Mouse (Mus musculus): ENCODE data around the gene Gm8206. TPM values are rescaled to one million over a fixed set of nuclear protein-coding genes. Genes with fewer than 3 reads are reported as not detected.
"Not testable (repeated sequence)": the region's sequence is repeated elsewhere in the genome, so short reads cannot be mapped to it uniquely, and the experiment has no call there.

Gm8206 gene
- polyA plus RNA-seq (2014; fragmentation: Nextera tagmentation; extraction: Ambion mirVana): 7.0 and 7.1 TPM in 2 replicates

DNA sequence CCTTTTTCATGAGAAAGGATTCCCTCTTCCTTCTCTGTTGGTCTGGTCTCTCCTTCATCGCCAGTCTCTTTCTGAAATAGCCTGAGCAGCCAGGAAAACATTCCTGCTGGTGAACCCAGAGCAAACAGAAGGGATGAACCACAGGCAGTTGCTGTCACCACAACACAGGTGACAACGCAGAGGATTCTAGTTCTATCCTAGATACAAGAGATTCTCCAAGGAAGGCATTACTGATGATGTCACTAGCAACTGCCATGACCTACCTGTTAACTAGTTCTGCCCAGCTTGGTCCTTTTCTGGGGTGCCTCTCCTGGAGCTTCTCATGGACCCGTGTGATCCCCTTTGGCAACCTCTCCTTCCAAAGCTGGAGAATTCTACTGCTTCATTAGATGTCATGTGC is at the start of gene Gm8206:
TSS of gene Gm8206 (minus strand) at position 101 of the 400 bp plus-strand sequence.
- H3K4me1 ChIP-seq (ENCODE audit: control insufficient read depth, insufficient read depth, low read length); H3K27ac ChIP-seq (replicated peaks; ENCODE audit: low read depth, low read length); DNase-seq; H3K4me3 ChIP-seq (replicated peaks; ENCODE audit: low read depth, low read length); H3K36me3 ChIP-seq (ENCODE audit: control insufficient read depth, insufficient read depth, low read length); H3K9me3 ChIP-seq (ENCODE audit: control insufficient read depth, low read length); ATAC-seq (ENCODE audit: low FRiP score, low TSS enrichment); H3K4me2 ChIP-seq (ENCODE audit: low read length); H3K27me3 ChIP-seq (ENCODE audit: control insufficient read depth, insufficient read depth, low read length); H3K9ac ChIP-seq (replicated peaks; ENCODE audit: low read length): not testable (repeated sequence)
- 87% methylated on average over 2 of the region's 3 CpGs for WGBS

DNA sequence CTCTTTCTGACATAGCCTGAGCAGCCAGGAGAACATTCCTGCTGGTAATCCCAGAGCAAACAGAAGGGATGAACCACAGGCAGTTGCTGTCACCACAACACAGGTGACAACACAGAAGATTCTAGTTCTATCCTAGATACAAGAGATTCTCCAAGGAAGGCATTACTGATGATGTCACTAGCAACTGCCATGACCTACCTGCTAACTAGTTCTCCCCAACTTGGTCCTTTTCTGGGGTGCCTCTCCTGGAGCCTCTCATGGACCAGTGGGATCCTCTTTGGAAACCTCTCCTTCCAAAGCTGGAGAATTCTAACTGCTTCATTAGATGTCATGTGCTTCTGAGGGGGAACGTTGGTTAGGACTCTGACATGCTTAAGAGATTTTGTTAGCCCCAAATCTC is 32.0 kb upstream of the Gm8206 start, which contains the start of gene Gm3476:
TSS of gene Gm3476 (minus strand) at position 101 of the 400 bp plus-strand sequence.
- no CpG with 5 or more reads among the region's 1 CpGs for WGBS
- DNase-seq; H3K4me3 ChIP-seq (replicated peaks; ENCODE audit: low read depth, low read length); H3K27ac ChIP-seq (replicated peaks; ENCODE audit: low read depth, low read length); H3K36me3 ChIP-seq (ENCODE audit: control insufficient read depth, insufficient read depth, low read length); H3K9me3 ChIP-seq (ENCODE audit: control insufficient read depth, low read length); H3K9ac ChIP-seq (replicated peaks; ENCODE audit: low read length); H3K4me2 ChIP-seq (ENCODE audit: low read length); H3K4me1 ChIP-seq (ENCODE audit: control insufficient read depth, insufficient read depth, low read length); H3K27me3 ChIP-seq (ENCODE audit: control insufficient read depth, insufficient read depth, low read length); ATAC-seq (ENCODE audit: low FRiP score, low TSS enrichment): not testable (repeated sequence)

DNA sequence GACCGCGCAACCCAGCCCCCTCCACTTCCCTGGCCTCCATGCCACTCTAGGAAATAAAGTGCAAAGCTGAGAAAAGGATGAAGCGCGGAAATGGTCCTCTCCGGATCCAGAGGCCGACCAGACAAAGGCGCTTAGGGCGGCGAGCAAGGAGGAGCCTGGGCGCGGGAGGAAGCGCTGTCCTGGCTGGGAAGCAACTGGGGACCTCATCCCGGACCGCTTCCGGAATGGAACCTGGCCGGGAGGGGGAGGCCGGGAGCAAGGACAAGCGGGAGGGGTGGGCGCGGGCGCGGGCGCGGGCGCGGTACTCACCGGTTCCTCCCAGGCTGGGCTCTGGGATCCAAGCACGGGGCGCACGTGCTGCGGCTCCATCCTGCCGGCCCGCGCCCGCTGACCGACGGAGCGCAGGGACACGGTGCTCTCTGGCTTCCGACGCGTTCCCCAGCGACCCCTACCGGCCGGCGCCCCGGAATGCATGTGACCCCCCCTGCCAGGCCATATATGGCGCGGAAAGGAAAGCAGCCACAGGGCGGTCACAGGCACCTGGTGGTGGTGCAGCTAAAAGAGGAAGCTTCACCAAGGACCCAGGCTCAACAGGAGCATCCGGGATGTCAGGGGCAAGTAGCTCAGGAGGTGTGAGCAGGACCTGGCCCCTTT is 14.7 kb upstream of the Gm8206 start, which contains the start of gene Gm3468:
TSS of gene Gm3468 (minus strand) at position 394 of the 654 bp plus-strand sequence.
- peak; percentile 84 for DNase-seq
- Histone ChIP-seq H3K9ac (replicated peaks; ENCODE audit: low read length) (peak within 1 kb of the TSS; percentile 31; the same call in 1 of the 2 replicates), H3K4me2 (ENCODE audit: low read length) (peak within 1 kb of the TSS; percentile 50), H3K4me3 (replicated peaks; ENCODE audit: low read depth, low read length) (peak within 1 kb of the TSS; percentile 33)
- WGBS: 1% methylated on average over 39 of the region's 51 CpGs
- H3K36me3 ChIP-seq (ENCODE audit: control insufficient read depth, insufficient read depth, low read length); H3K27ac ChIP-seq (replicated peaks; ENCODE audit: low read depth, low read length); H3K9me3 ChIP-seq (ENCODE audit: control insufficient read depth, low read length); H3K4me1 ChIP-seq (ENCODE audit: control insufficient read depth, insufficient read depth, low read length); H3K27me3 ChIP-seq (ENCODE audit: control insufficient read depth, insufficient read depth, low read length): not testable (repeated sequence)
- ATAC-seq (ENCODE audit: low FRiP score, low TSS enrichment): peak; percentile 91

DNA sequence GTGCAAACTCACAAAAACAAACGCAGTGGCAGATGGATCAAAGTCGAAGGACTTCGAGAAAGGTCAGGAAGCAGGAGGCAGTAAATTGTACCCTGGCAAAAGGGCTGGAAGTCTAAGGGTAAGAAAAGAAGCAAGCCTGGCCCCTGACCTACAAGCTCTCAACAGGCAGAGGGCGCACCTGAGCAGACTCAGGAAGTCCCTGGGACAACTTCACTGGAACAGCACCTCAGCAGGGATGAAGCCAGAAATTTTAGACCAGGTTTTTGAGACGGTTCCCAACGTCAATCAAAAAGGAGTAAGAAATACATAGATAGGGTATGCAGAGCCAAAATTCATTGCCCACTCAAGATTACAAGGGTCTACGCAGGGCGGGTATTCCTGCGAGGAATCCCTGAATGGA is 13.8 kb upstream of the Gm8206 start:
- not testable (repeated sequence) for H3K27me3 ChIP-seq (ENCODE audit: control insufficient read depth, insufficient read depth, low read length); H3K4me1 ChIP-seq (ENCODE audit: control insufficient read depth, insufficient read depth, low read length); ATAC-seq (ENCODE audit: low FRiP score, low TSS enrichment); H3K9me3 ChIP-seq (ENCODE audit: control insufficient read depth, low read length); H3K36me3 ChIP-seq (ENCODE audit: control insufficient read depth, insufficient read depth, low read length); H3K9ac ChIP-seq (replicated peaks; ENCODE audit: low read length); H3K27ac ChIP-seq (replicated peaks; ENCODE audit: low read depth, low read length)
- WGBS: 11% methylated on average over 8 of the region's 9 CpGs
- Histone ChIP-seq H3K4me3 (replicated peaks; ENCODE audit: low read depth, low read length) (peak overlapping the region; percentile 33), H3K4me2 (ENCODE audit: low read length) (peak overlapping the region; percentile 50)
- peak; percentile 26 for DNase-seq

DNA sequence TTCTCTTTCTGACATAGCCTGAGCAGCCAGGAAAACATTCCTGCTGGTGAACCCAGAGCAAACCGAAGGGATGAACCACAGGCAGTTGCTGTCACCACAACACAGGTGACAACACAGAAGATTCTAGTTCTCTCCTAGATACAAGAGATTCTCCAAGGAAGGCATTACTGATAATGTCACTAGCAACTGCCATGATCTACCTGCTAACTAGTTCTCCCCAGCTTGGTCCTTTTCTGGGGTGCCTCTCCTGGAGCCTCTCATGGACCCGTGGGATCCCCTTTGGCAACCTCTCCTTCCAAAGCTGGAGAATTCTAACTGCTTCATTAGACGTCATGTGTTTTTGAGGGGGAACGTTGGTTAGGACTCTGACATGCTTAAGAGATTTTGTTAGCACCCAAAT is 35.6 kb downstream of the Gm8206 start, which contains the start of gene Gm6337:
TSS of gene Gm6337 (minus strand) at position 101 of the 400 bp plus-strand sequence.
- not testable (repeated sequence) for H3K4me2 ChIP-seq (ENCODE audit: low read length); H3K9me3 ChIP-seq (ENCODE audit: control insufficient read depth, low read length); H3K27me3 ChIP-seq (ENCODE audit: control insufficient read depth, insufficient read depth, low read length); H3K9ac ChIP-seq (replicated peaks; ENCODE audit: low read length); H3K27ac ChIP-seq (replicated peaks; ENCODE audit: low read depth, low read length); H3K36me3 ChIP-seq (ENCODE audit: control insufficient read depth, insufficient read depth, low read length); DNase-seq; ATAC-seq (ENCODE audit: low FRiP score, low TSS enrichment); H3K4me1 ChIP-seq (ENCODE audit: control insufficient read depth, insufficient read depth, low read length); H3K4me3 ChIP-seq (replicated peaks; ENCODE audit: low read depth, low read length)
- 86% methylated on average over 3 of the region's 4 CpGs for WGBS

DNA sequence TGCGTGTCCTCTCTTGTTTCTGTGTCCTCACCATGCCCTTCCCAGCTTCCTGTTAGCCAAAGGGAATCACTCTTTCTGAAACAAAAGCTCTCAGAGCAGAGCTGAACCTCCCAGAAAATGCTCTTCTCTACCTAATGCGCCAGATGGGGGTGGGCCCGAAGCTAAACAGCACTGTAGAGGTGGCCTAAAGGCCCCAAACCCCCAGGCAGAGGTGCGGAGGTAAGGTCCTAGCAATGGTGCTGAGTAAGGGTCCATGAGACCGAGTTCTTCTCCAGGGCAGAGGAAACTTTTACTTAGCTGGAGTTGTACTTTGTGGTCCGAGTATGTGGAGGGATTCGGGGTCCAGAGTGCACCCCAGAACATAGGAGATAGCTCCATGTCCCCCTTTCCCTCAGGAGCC is 106.6 kb downstream of the Gm8206 start:
- H3K27me3 ChIP-seq (ENCODE audit: control insufficient read depth, insufficient read depth, low read length); H3K4me3 ChIP-seq (replicated peaks; ENCODE audit: low read depth, low read length); H3K27ac ChIP-seq (replicated peaks; ENCODE audit: low read depth, low read length); H3K36me3 ChIP-seq (ENCODE audit: control insufficient read depth, insufficient read depth, low read length); DNase-seq; ATAC-seq (ENCODE audit: low FRiP score, low TSS enrichment); H3K4me2 ChIP-seq (ENCODE audit: low read length); H3K4me1 ChIP-seq (ENCODE audit: control insufficient read depth, insufficient read depth, low read length); H3K9me3 ChIP-seq (ENCODE audit: control insufficient read depth, low read length); H3K9ac ChIP-seq (replicated peaks; ENCODE audit: low read length): not testable (repeated sequence)
- 82% methylated on average over 5 of the region's 7 CpGs for WGBS

DNA sequence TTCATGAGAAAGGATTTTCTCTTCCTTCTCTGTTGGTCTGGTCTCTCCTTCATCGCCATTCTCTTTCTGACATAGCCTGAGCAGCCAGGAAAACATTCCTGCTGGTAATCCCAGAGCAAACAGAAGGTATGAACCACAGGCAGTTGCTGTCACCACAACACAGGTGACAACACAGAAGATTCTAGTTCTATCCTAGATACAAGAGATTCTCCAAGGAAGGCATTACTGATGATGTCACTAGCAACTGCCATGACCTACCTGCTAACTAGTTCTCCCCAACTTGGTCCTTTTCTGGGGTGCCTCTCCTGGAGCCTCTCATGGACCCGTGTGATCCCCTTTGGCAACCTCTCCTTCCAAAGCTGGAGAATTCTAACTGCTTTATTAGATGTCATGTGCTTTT is 114.7 kb downstream of the Gm8206 start, which contains the start of gene Gm3453:
TSS of gene Gm3453 (minus strand) at position 101 of the 400 bp plus-strand sequence.
- H3K27me3 ChIP-seq (ENCODE audit: control insufficient read depth, insufficient read depth, low read length); H3K4me2 ChIP-seq (ENCODE audit: low read length); H3K9ac ChIP-seq (replicated peaks; ENCODE audit: low read length); H3K27ac ChIP-seq (replicated peaks; ENCODE audit: low read depth, low read length); H3K9me3 ChIP-seq (ENCODE audit: control insufficient read depth, low read length); H3K36me3 ChIP-seq (ENCODE audit: control insufficient read depth, insufficient read depth, low read length); DNase-seq; ATAC-seq (ENCODE audit: low FRiP score, low TSS enrichment); H3K4me1 ChIP-seq (ENCODE audit: control insufficient read depth, insufficient read depth, low read length); H3K4me3 ChIP-seq (replicated peaks; ENCODE audit: low read depth, low read length): not testable (repeated sequence)
- 75% methylated on average over 2 of the region's 2 CpGs for WGBS
